Mouse (Mus musculus): ENCODE results near the gene Cyp2j9. TPM values are rescaled to one million over a fixed set of nuclear protein-coding genes. Genes with fewer than 3 reads are reported as not detected.
A peak's percentile ranks its signal among the peaks of the same experiment; 100 is the strongest.

Gene Cyp2j9
- polyA plus RNA-seq, 1 experiment from 2014 or later: 2.9 TPM

DNA sequence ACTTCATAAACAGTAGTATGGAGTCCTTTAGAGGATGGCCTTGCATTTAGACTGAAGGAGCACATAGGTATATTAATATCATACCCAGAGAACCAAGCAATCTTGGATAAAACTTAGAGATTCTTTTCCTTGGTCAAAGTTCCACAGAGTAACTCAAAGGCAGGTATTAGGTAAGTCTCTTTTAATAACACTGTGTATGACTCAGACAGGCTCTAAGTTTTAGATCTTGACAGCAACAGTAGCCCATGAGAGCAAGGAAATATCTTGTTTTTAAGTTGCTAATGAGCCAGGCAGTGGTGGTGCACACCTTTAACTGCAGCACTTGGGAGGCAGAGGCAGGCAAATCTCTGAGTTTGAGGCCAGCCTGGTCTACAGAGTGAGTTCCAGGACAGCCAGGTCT, 25.6 kb downstream of the Cyp2j9 start:
- DNase-seq (ENCODE audit: low spot score): no peak
- Histone ChIP-seq H3K27me3 (replicated peaks; ENCODE audit: control insufficient read depth, insufficient read depth, low read length) (no peaks in the 10 kb centered on the region), H3K27ac (ENCODE audit: low read depth) (no peak overlapping the region), H3K4me3 (ENCODE audit: low read depth, low read length) (no peak overlapping the region), H3K36me3 (ENCODE audit: control insufficient read depth, insufficient read depth, low read length) (no peaks in the 10 kb centered on the region), H3K4me1 (replicated peaks; ENCODE audit: control insufficient read depth, insufficient read depth, low read length) (no peaks in the 10 kb centered on the region), H3K9ac (ENCODE audit: low read length) (no peak overlapping the region), H3K9me3 (ENCODE audit: control insufficient read depth, low read length) (no peaks in the 10 kb centered on the region), H3K4me2 (ENCODE audit: low read length) (no peak overlapping the region)
- ATAC-seq (replicated peaks; ENCODE audit: low FRiP score, low TSS enrichment, low read depth): no peak

DNA sequence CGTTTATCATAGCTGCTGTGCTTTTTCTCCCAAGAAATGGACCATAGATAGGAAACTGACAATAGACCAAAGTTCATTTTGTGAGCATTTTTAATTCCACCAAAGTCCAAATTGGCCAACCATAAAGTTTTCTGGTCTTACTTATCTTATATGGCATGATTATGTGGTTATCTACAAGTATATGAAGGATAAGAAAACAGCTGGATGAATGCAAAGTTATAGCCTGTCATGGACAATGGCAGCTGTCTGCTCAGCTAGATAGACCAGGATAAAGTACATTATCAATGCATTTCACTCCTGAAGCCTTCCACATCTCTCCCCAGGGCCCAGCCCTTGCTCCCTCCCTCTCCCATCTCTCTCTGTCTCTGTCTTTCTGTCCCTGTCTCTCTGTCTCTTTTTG, 30.9 kb downstream of the Cyp2j9 start:
- no peaks in the 10 kb centered on the region for H3K27me3 ChIP-seq (replicated peaks; ENCODE audit: control insufficient read depth, insufficient read depth, low read length)
- no peaks in the 10 kb centered on the region for H3K36me3 ChIP-seq (ENCODE audit: control insufficient read depth, insufficient read depth, low read length)
- no peak overlapping the region for H3K4me3 ChIP-seq (ENCODE audit: low read depth, low read length)
- no peak overlapping the region for H3K27ac ChIP-seq (ENCODE audit: low read depth)
- H3K9ac ChIP-seq (ENCODE audit: low read length): no peak overlapping the region
- DNase-seq (ENCODE audit: low spot score) (no peak), ATAC-seq (replicated peaks; ENCODE audit: low FRiP score, low TSS enrichment, low read depth) (no peak)
- 92% methylated on average over 1 of the region's 1 CpGs for WGBS
- no peaks in the 10 kb centered on the region for H3K4me1 ChIP-seq (replicated peaks; ENCODE audit: control insufficient read depth, insufficient read depth, low read length)
- H3K4me2 ChIP-seq (ENCODE audit: low read length): no peak overlapping the region
- H3K9me3 ChIP-seq (ENCODE audit: control insufficient read depth, low read length): no peaks in the 10 kb centered on the region

DNA sequence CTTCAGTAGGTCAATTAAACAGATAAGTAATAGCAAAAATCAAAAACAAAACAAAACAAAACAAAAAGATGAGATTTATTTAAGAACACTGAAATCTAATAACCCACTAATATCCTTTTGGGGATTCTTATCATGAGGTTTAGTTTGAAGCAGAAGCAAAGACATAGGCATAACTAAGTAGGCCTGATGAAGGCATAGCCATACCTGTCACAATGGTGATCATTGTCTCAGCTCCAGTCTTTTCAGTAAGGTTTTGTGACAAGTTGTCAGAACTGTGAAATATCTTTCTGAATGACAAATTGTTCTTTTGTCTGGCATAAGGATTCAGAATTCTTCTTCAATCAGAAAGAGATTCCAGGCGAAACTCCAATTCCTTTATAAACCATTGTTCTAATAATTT, 31.6 kb downstream of the Cyp2j9 start:
- 93% methylated on average over 1 of the region's 1 CpGs for WGBS
- Histone ChIP-seq H3K4me2 (ENCODE audit: low read length) (no peak overlapping the region), H3K9me3 (ENCODE audit: control insufficient read depth, low read length) (no peaks in the 10 kb centered on the region), H3K36me3 (ENCODE audit: control insufficient read depth, insufficient read depth, low read length) (no peaks in the 10 kb centered on the region), H3K4me1 (replicated peaks; ENCODE audit: control insufficient read depth, insufficient read depth, low read length) (no peaks in the 10 kb centered on the region), H3K27me3 (replicated peaks; ENCODE audit: control insufficient read depth, insufficient read depth, low read length) (no peaks in the 10 kb centered on the region), H3K9ac (ENCODE audit: low read length) (no peak overlapping the region), H3K4me3 (ENCODE audit: low read depth, low read length) (no peak overlapping the region), H3K27ac (ENCODE audit: low read depth) (no peak overlapping the region)
- no peak for DNase-seq (ENCODE audit: low spot score)
- ATAC-seq (replicated peaks; ENCODE audit: low FRiP score, low TSS enrichment, low read depth): no peak

DNA sequence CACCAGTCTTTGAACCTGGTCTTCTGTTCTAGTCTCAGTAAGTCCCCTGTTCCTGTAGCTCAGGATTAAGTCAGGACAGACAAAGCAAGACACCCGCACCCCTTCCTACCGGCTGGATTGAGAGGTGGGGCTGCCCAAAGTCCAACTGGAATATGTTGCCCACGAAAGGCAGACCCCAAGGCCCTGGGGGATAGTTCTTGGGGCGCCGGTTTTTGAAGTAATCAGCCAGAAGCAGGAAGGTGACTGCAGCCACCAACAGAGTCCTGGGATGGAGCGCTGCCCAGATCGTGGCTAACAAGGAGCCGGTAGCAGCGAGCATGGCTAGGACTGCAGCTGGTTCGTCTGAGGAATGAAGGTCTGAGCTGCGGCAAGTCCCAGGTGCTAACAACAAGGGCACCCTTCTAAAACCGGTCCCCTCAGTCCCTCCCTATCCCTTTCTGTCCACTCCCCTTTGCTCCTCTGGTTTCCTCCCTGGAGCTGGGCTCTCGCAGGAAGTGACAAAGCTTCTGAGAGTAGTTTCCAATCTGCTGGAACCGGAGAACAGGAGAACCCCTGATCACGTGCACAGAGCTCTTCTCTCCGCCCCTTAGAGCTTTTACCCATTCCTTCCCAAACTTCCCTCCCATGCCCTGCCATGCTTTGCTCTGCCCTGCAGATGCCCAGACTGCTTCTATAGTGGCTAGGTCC, 38.1 kb downstream of the Cyp2j9 start, which contains the start of gene Cyp2j6:
TSS of gene Cyp2j6 (minus strand) at position 529 of the 687 bp plus-strand sequence.
- H3K4me3 ChIP-seq (ENCODE audit: low read depth, low read length): peak within 1 kb of the TSS; percentile 66
- no peaks in the 10 kb centered on the region for H3K27me3 ChIP-seq (replicated peaks; ENCODE audit: control insufficient read depth, insufficient read depth, low read length)
- peak within 1 kb of the TSS; percentile 77 for H3K9ac ChIP-seq (ENCODE audit: low read length)
- peak; percentile 94 for ATAC-seq (replicated peaks; ENCODE audit: low FRiP score, low TSS enrichment, low read depth)
- H3K36me3 ChIP-seq (ENCODE audit: control insufficient read depth, insufficient read depth, low read length): no peaks in the 10 kb centered on the region
- DNase-seq (ENCODE audit: low spot score): peak; percentile 80
- H3K9me3 ChIP-seq (ENCODE audit: control insufficient read depth, low read length): no peaks in the 10 kb centered on the region
- peak within 1 kb of the TSS; percentile 78 for H3K27ac ChIP-seq (ENCODE audit: low read depth)
- H3K4me1 ChIP-seq (replicated peaks; ENCODE audit: control insufficient read depth, insufficient read depth, low read length): no peaks in the 10 kb centered on the region; the same call in 1 of the 2 replicates
- H3K4me2 ChIP-seq (ENCODE audit: low read length): peak within 1 kb of the TSS; percentile 75
- 1% methylated on average over 16 of the region's 16 CpGs for WGBS

DNA sequence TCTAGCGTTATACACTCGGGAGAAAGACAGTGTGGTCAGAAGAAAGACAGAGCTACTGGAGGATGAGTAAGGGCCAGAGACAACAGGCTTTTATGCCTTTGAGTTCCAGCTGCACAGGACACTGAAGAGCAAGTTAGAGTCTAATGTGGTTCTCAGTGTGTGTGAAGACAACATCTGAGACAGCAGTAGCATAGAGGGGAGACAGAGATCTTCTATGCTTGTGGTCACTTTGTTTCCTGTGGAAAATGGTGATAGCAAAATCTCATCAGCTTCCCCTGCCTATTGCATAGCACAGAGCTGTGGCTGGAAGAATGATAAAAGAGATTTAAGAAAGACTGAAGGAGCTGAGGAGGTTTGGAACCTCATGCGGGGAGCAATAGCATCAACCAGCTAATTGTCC, 39.8 kb downstream of the Cyp2j9 start:
- Histone ChIP-seq H3K36me3 (ENCODE audit: control insufficient read depth, insufficient read depth, low read length) (no peaks in the 10 kb centered on the region), H3K4me2 (ENCODE audit: low read length) (peak overlapping the region; percentile 75; the same call in 1 of the 2 replicates), H3K27ac (ENCODE audit: low read depth) (no peak overlapping the region), H3K27me3 (replicated peaks; ENCODE audit: control insufficient read depth, insufficient read depth, low read length) (no peaks in the 10 kb centered on the region), H3K9ac (ENCODE audit: low read length) (no peak overlapping the region), H3K4me1 (replicated peaks; ENCODE audit: control insufficient read depth, insufficient read depth, low read length) (no peaks in the 10 kb centered on the region; the same call in 1 of the 2 replicates), H3K4me3 (ENCODE audit: low read depth, low read length) (no peak overlapping the region), H3K9me3 (ENCODE audit: control insufficient read depth, low read length) (no peaks in the 10 kb centered on the region)
- WGBS: 87% methylated on average over 3 of the region's 3 CpGs
- DNase-seq (ENCODE audit: low spot score) (no peak), ATAC-seq (replicated peaks; ENCODE audit: low FRiP score, low TSS enrichment, low read depth) (no peak)

DNA sequence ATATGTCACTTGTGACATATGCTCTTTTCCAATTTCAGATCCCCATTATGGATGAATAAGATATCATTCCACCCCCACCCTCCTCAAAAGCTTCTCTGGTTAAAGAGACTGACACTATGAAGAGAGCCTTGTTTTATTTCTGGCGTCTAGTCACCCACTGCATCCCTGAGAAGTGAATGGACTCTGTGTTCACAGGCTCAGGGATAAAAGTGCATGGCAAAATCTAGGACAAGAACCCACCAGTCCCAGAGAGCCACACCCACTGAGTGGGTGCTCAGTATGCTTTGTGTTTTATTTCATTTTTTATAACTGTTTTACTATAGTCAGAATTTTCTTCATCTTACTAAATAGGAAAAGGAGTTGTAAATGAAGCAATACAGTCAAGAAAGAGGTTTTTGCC, 45.4 kb downstream of the Cyp2j9 start:
- Histone ChIP-seq H3K27ac (ENCODE audit: low read depth) (no peak overlapping the region), H3K9me3 (ENCODE audit: control insufficient read depth, low read length) (no peaks in the 10 kb centered on the region), H3K36me3 (ENCODE audit: control insufficient read depth, insufficient read depth, low read length) (no peaks in the 10 kb centered on the region), H3K27me3 (replicated peaks; ENCODE audit: control insufficient read depth, insufficient read depth, low read length) (no peaks in the 10 kb centered on the region), H3K4me1 (replicated peaks; ENCODE audit: control insufficient read depth, insufficient read depth, low read length) (no peaks in the 10 kb centered on the region), H3K4me2 (ENCODE audit: low read length) (no peak overlapping the region), H3K4me3 (ENCODE audit: low read depth, low read length) (no peak overlapping the region), H3K9ac (ENCODE audit: low read length) (no peak overlapping the region)
- DNase-seq (ENCODE audit: low spot score) (no peak), ATAC-seq (replicated peaks; ENCODE audit: low FRiP score, low TSS enrichment, low read depth) (no peak)
- 63% methylated on average over 1 of the region's 1 CpGs for WGBS

DNA sequence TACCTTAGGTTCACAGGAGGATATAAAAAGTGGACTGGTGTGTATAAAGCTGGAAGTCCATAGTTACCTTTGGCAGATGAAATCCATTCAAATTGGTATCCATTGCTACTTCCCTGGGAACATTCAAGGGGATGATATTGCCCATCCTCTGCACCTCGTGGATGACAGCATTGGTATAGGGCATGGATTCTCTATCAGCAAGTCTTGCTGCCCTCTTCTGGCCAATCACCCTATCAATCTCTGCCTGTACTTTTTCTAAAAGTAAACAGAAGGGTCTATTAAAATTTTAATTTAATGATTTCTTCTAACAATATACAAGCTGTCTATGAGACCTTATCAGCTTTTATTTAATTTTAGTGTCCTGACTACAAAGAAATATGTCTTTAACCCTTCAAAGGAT, 65.6 kb downstream of the Cyp2j9 start:
- Histone ChIP-seq H3K9me3 (ENCODE audit: control insufficient read depth, low read length) (no peaks in the 10 kb centered on the region), H3K4me2 (ENCODE audit: low read length) (no peak overlapping the region), H3K4me3 (ENCODE audit: low read depth, low read length) (no peak overlapping the region), H3K36me3 (ENCODE audit: control insufficient read depth, insufficient read depth, low read length) (0 out of 2 replicates have a peak, but pooled peaks cover 3% of the 10 kb centered on the region), H3K9ac (ENCODE audit: low read length) (no peak overlapping the region), H3K27ac (ENCODE audit: low read depth) (no peak overlapping the region), H3K4me1 (replicated peaks; ENCODE audit: control insufficient read depth, insufficient read depth, low read length) (no peaks in the 10 kb centered on the region), H3K27me3 (replicated peaks; ENCODE audit: control insufficient read depth, insufficient read depth, low read length) (no peaks in the 10 kb centered on the region)
- 20% methylated on average over 1 of the region's 1 CpGs for WGBS
- DNase-seq (ENCODE audit: low spot score): no peak
- no peak for ATAC-seq (replicated peaks; ENCODE audit: low FRiP score, low TSS enrichment, low read depth)

DNA sequence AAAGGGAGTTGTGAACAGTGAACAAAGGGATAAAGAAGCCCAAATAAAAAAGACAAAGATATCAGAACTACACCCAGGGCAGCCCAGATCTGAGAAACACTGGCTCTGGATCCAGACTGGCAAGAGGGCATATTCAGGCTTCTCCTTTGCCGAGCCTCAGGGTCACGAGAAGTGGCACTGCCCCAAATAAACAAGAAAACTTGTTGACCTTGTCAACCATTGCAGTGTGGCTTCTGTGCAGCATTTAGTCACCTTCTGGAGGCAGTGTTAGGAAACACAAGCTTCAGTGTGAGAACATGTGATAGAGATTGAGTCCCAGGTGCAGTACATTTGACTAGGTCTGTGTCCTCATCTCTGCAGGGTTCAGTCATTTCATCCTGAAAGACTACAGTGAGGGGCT, 69.1 kb downstream of the Cyp2j9 start:
- Histone ChIP-seq H3K4me1 (replicated peaks; ENCODE audit: control insufficient read depth, insufficient read depth, low read length) (no peaks in the 10 kb centered on the region), H3K4me2 (ENCODE audit: low read length) (no peak overlapping the region), H3K36me3 (ENCODE audit: control insufficient read depth, insufficient read depth, low read length) (0 out of 2 replicates have a peak, but pooled peaks cover 3% of the 10 kb centered on the region), H3K9me3 (ENCODE audit: control insufficient read depth, low read length) (no peaks in the 10 kb centered on the region), H3K27me3 (replicated peaks; ENCODE audit: control insufficient read depth, insufficient read depth, low read length) (no peaks in the 10 kb centered on the region), H3K27ac (ENCODE audit: low read depth) (no peak overlapping the region), H3K4me3 (ENCODE audit: low read depth, low read length) (no peak overlapping the region), H3K9ac (ENCODE audit: low read length) (no peak overlapping the region)
- 85% methylated on average over 2 of the region's 2 CpGs for WGBS
- DNase-seq (ENCODE audit: low spot score) (no peak), ATAC-seq (replicated peaks; ENCODE audit: low FRiP score, low TSS enrichment, low read depth) (no peak)
